Mouse (Mus musculus) midbrain, embryonic 15.5 days (tissue): ENCODE measurements around the gene Itsn2. TPM values are rescaled to one million over a fixed set of nuclear protein-coding genes. Genes with fewer than 3 reads are reported as not detected.
"Not testable (repeated sequence)": the region's sequence is repeated elsewhere in the genome, so short reads cannot be mapped to it uniquely, and the experiment has no call there.

Experiments used
- ATAC-seq: fragments of 200-750 bp; cut with Nextera tagmentation; replicated peaks from 2 replicates; pipeline ENCODE4 v1.8.0; 2017; ENCODE audit warnings: moderate TSS enrichment
- H3K27ac ChIP-seq: fragments of 300-500 bp; sonication (generic); 2 replicates; pipeline ENCODE4 v1.5.1; 2015; ENCODE audit warnings: mild to moderate bottlenecking, inconsistent platforms
- H3K27me3 ChIP-seq: fragments of 300-500 bp; sonication (generic); replicated peaks from 2 replicates; pipeline ENCODE4 v1.6.1; 2015; ENCODE audit warnings: inconsistent platforms
- H3K36me3 ChIP-seq: fragments of 300-500 bp; sonication (generic); replicated peaks from 2 replicates; pipeline ENCODE4 v1.6.1; 2015; ENCODE audit warnings: inconsistent platforms
- H3K4me1 ChIP-seq: fragments of 300-500 bp; sonication (generic); 2 replicates; pipeline ENCODE4 v1.6.1; 2015; ENCODE audit warnings: inconsistent platforms
- H3K4me2 ChIP-seq: fragments of 300-500 bp; sonication (generic); 2 replicates; pipeline ENCODE4 v1.6.1; 2015; ENCODE audit warnings: inconsistent platforms, mild to moderate bottlenecking, moderate library complexity
- H3K4me3 ChIP-seq: fragments of 300-500 bp; sonication (generic); 2 replicates; pipeline ENCODE4 v1.5.1; 2015; ENCODE audit warnings: mild to moderate bottlenecking, inconsistent platforms
- H3K9ac ChIP-seq: fragments of 300-500 bp; sonication (generic); 2 replicates; pipeline ENCODE4 v1.6.1; 2015; ENCODE audit warnings: mild to moderate bottlenecking, inconsistent platforms
- H3K9me3 ChIP-seq: fragments of 300-500 bp; sonication (generic); 2 replicates; pipeline ENCODE4 v1.6.1; 2016; ENCODE audit warnings: inconsistent platforms
- WGBS: fragments of 180-500 bp; shearing (Covaris S2); methylation state at CpG from one replicate; pipeline ENCODE4 v1.1.7; 2015; ENCODE audit warnings: mixed read lengths; 5-methylcytosine and 5-hydroxymethylcytosine counted together
- polyA plus RNA-seq: library from polyadenylated mRNA; unstranded; fragments of >200 nt; fragmentation: Nextera tagmentation; extraction: Ambion mirVana; gene quantifications from 2 replicates; pipeline ENCODE4 v1.2.1, GENCODE M21; 2015

Itsn2 gene
- polyA plus RNA-seq, 1 experiment from 2014 or later = 25.0 TPM

- H3K9ac ChIP-seq = no peak overlapping the region
- H3K4me3 ChIP-seq = no peak overlapping the region
- no peaks in the 10 kb centered on the region for H3K9me3 ChIP-seq
- no peak overlapping the region for H3K27ac ChIP-seq
- H3K4me2 ChIP-seq = no peak overlapping the region
- 85% methylated on average over 13 of the region's 13 CpGs for WGBS
- H3K36me3 ChIP-seq = no peaks in the 10 kb centered on the region
- ATAC-seq = no peak
- no peaks in the 10 kb centered on the region for H3K27me3 ChIP-seq
- H3K4me1 ChIP-seq = no peaks in the 10 kb centered on the region
These were observed 126.8 kb downstream of the Itsn2 start for GRCm38 (mm10) chr12:4719066-4719761.

DNA sequence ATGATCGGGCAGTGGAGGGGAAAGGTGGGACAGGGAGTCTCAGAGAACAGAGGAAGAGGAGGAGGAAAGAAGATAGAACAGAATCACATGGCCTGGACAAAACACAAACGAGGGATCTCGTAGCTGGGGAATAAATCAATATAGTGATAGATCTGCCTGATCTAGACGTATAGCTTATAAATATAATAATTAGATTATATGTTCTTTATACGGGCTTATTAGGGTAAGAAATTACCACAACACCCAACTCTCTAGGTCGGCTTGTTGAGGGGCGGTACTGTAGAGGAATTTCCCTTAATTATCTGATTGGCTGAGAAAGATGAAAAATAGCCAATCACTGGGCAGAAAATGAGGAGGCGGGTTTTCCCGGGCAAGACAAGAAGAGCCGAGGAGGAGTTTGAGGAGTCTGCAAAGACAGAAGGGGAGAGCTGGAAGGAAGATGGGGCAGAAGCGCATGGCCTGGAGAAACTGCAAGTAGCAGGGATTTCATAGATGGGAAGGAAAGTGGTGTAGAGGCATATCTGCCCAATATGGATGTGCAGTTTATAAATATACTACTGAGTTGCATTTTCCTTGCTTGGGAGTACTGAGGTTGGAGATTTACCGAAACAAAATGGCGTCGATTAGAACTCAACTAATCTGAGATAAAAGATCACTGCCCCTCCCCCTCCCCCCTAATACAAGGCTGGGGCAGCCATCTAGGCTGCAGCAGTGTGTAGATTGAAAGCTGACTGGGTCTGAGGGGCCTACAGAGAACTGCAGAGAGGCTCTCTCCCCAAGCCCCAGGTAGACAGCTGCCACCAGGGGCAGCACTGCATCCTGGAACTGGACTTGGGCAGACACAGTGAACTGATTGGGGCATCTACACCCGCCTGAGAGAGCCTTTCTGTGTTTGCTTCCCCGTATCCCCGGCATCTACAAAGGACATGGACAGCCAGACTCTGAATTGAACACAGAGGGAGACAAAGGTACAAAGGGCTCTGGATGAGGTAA is 127.6 kb downstream of the Itsn2 start:
- no peak for ATAC-seq
- Histone ChIP-seq H3K9me3 (no peaks in the 10 kb centered on the region), H3K9ac (no peak overlapping the region), H3K36me3 (no peaks in the 10 kb centered on the region), H3K27ac (no peak overlapping the region), H3K4me1 (no peaks in the 10 kb centered on the region), H3K27me3 (no peaks in the 10 kb centered on the region), H3K4me2 (no peak overlapping the region), H3K4me3 (no peak overlapping the region)
- 75% methylated on average over 17 of the region's 17 CpGs for WGBS

DNA sequence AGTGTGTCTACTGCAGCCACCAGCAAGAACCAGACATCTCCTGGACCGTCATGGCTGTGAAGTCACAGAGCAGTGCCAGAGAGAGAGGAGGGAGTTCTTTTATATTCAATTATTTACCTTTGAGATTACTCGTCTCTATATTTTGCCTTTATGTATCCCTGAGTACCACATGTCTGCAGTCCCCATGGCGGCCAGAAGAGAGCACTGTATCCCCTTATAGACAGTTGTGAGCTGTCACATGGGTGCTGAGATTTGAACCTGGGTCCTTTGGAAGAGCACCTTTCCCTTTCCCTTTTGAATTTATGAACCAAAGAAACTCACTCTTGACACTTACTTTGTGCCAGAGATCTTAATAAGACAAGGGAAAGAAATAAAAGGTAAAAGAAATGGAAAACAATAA is 136.7 kb downstream of the Itsn2 start:
- no peak overlapping the region for H3K4me2 ChIP-seq
- no peaks in the 10 kb centered on the region for H3K36me3 ChIP-seq
- H3K4me3 ChIP-seq = no peak overlapping the region
- H3K27ac ChIP-seq = no peak overlapping the region
- no peak for ATAC-seq
- no peaks in the 10 kb centered on the region for H3K4me1 ChIP-seq
- no peak overlapping the region for H3K9ac ChIP-seq
- H3K9me3 ChIP-seq = no peaks in the 10 kb centered on the region
- no peaks in the 10 kb centered on the region for H3K27me3 ChIP-seq
- 90% methylated on average over 3 of the region's 3 CpGs for WGBS

GRCm38 (mm10) chr12:4731629-4732028 is 139.2 kb downstream of the Itsn2 start:
- H3K4me2 ChIP-seq = no peak overlapping the region
- H3K9me3 ChIP-seq = no peaks in the 10 kb centered on the region
- H3K4me1 ChIP-seq = no peaks in the 10 kb centered on the region
- no peaks in the 10 kb centered on the region for H3K36me3 ChIP-seq
- 76% methylated on average over 4 of the region's 4 CpGs for WGBS
- no peak overlapping the region for H3K4me3 ChIP-seq
- H3K27me3 ChIP-seq = no peaks in the 10 kb centered on the region
- H3K9ac ChIP-seq = no peak overlapping the region
- H3K27ac ChIP-seq = no peak overlapping the region
- no peak for ATAC-seq

- H3K36me3 ChIP-seq = no peaks in the 10 kb centered on the region
- H3K4me3 ChIP-seq = no peak overlapping the region
- no peak overlapping the region for H3K9ac ChIP-seq
- ATAC-seq = no peak
- H3K4me1 ChIP-seq = no peaks in the 10 kb centered on the region
- 62% methylated on average over 4 of the region's 4 CpGs for WGBS
- H3K9me3 ChIP-seq = no peaks in the 10 kb centered on the region
- no peak overlapping the region for H3K27ac ChIP-seq
- H3K27me3 ChIP-seq = no peaks in the 10 kb centered on the region
- no peak overlapping the region for H3K4me2 ChIP-seq
These were observed 139.9 kb downstream of the Itsn2 start for GRCm38 (mm10) chr12:4732332-4732731.

GRCm38 (mm10) chr12:4738031-4738576 is 145.7 kb downstream of the Itsn2 start, which contains the start of gene Fam228a:
Fam228a (minus strand) TSS chr12:4738430.
- no peaks in the 10 kb centered on the region for H3K27me3 ChIP-seq
- H3K4me2 ChIP-seq = no peak within 1 kb of the TSS
- no peak within 1 kb of the TSS for H3K27ac ChIP-seq
- no peaks in the 10 kb centered on the region for H3K4me1 ChIP-seq
- no peaks in the 10 kb centered on the region for H3K9me3 ChIP-seq
- no peaks in the 10 kb centered on the region for H3K36me3 ChIP-seq
- no peak for ATAC-seq
- 86% methylated on average over 18 of the region's 18 CpGs for WGBS
- H3K9ac ChIP-seq = no peak within 1 kb of the TSS
- H3K4me3 ChIP-seq = no peak within 1 kb of the TSS

DNA sequence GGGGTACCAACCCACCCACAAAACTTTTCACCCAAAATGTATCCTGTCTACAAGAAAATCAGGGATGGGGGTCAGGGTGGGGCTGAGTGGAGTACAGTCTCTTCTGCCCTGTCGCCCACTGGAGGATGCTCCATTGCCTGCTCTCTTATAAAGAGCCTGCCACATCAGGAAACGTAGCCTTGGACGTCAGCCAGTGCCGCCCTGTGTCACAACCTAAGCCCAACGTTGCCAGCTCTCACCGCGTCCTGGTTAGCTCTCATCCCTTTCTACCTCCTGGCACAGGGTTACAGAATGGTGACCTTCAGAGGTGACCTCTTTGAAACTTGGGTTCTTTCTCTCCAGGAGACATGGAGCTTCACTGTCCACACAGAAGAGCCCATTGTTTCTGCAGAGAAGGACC is 148.4 kb downstream of the Itsn2 start:
- no peak overlapping the region for H3K27ac ChIP-seq
- no peaks in the 10 kb centered on the region for H3K4me1 ChIP-seq
- no peak for ATAC-seq
- H3K9me3 ChIP-seq = no peaks in the 10 kb centered on the region
- WGBS = 79% methylated on average over 7 of the region's 7 CpGs
- H3K4me2 ChIP-seq = no peak overlapping the region
- no peaks in the 10 kb centered on the region for H3K27me3 ChIP-seq
- no peak overlapping the region for H3K9ac ChIP-seq
- H3K4me3 ChIP-seq = no peak overlapping the region
- no peaks in the 10 kb centered on the region for H3K36me3 ChIP-seq

DNA sequence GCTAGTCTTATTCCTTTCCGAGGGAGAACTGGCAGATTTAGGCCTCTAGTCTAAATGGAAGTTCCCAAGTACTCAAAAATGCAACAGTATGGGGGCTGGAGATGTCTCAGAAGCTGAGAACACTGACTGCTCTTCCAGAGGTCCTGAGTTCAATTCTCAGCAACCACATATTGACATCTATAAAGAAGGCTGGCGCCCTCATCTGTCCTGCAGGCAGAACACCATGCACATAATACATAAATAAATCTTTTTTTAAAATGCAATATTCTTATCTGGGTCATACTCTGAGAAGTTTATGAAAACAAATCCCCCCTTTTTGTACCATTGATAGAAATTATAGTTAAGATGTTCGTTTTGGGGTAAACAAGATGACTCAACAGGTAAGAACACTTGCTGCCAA is 149.7 kb downstream of the Itsn2 start:
- Histone ChIP-seq H3K27ac (no peak overlapping the region), H3K4me1 (no peaks in the 10 kb centered on the region), H3K4me2 (no peak overlapping the region), H3K4me3 (no peak overlapping the region), H3K36me3 (no peaks in the 10 kb centered on the region), H3K9me3 (no peaks in the 10 kb centered on the region), H3K9ac (no peak overlapping the region), H3K27me3 (no peaks in the 10 kb centered on the region)
- 90% methylated on average over 3 of the region's 3 CpGs for WGBS
- ATAC-seq = no peak

DNA sequence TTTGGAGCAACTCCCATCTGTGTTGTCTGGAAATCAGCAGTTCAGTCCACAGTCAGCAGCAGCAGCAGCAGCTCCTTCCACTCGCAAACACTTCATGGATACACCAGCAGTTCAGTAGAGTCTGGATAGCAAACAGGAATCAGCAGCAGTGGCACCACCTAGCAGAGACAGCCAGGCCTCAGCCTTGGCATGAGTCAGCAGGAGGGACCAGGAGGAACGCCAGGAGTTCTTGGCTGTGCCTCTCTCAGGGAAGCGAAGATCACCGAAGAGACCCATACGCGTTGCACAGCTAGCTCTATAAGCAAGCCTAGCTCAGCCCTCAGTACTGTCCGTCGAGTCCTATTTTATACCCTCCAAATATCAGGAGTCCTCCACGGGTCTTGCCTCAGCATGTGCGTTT is 152.0 kb downstream of the Itsn2 start:
- no peak for ATAC-seq
- no peak overlapping the region for H3K4me2 ChIP-seq
- no peaks in the 10 kb centered on the region for H3K36me3 ChIP-seq
- no peaks in the 10 kb centered on the region for H3K4me1 ChIP-seq
- no peak overlapping the region for H3K9ac ChIP-seq
- no peak overlapping the region for H3K4me3 ChIP-seq
- no peak overlapping the region for H3K27ac ChIP-seq
- no peaks in the 10 kb centered on the region for H3K9me3 ChIP-seq
- H3K27me3 ChIP-seq = no peaks in the 10 kb centered on the region
- 92% methylated on average over 10 of the region's 10 CpGs for WGBS

DNA sequence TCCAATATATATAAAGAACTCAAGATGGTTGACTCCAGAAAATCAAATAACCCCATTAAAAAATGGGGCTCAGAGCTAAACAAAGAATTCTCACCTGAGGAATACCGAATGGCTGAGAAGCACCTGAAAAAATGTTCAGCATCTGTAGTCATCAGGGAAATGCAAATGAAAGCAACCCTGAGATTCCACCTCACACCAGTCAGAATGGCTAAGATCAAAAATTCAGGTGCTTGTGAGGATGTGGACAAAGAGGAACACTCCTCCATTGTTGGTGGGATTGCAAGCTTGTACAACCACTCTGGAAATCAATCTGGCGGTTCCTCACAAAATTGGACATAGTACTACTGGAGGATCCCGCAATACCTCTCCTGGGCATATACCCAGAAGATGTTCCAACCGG is 162.0 kb downstream of the Itsn2 start:
- ATAC-seq, H3K4me2 ChIP-seq, H3K4me3 ChIP-seq, H3K9ac ChIP-seq, H3K36me3 ChIP-seq, H3K4me1 ChIP-seq, H3K27ac ChIP-seq, H3K27me3 ChIP-seq, H3K9me3 ChIP-seq: not testable (repeated sequence)
- 93% methylated on average over 4 of the region's 4 CpGs for WGBS

DNA sequence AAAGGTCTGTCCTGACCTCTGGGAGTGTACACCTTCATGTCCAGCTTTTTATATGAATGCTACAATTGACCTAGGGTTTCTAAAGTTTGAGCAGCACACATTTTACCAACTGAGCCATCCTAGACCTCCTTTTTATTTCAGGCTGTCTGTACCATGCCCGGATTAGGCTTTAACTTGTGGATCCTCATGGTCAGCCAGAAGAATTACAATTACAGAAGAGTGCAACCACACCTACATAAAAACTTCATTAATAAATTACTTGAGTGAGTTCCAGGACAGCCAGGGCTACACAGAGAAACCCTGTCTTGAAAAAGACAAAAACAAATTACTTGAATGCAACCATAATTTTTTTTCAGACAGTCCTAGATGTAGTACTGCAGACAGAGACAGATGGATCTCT is 164.6 kb downstream of the Itsn2 start:
- Histone ChIP-seq H3K4me2 (no peak overlapping the region), H3K27ac (no peak overlapping the region), H3K9ac (no peak overlapping the region), H3K4me1 (no peaks in the 10 kb centered on the region), H3K27me3 (no peaks in the 10 kb centered on the region), H3K9me3 (no peaks in the 10 kb centered on the region), H3K4me3 (no peak overlapping the region), H3K36me3 (no peaks in the 10 kb centered on the region)
- no peak for ATAC-seq
- 84% methylated on average over 1 of the region's 1 CpGs for WGBS
